Mouse (Mus musculus): ENCODE data around the gene Hoxa5.

Hoxa5 gene

DNA sequence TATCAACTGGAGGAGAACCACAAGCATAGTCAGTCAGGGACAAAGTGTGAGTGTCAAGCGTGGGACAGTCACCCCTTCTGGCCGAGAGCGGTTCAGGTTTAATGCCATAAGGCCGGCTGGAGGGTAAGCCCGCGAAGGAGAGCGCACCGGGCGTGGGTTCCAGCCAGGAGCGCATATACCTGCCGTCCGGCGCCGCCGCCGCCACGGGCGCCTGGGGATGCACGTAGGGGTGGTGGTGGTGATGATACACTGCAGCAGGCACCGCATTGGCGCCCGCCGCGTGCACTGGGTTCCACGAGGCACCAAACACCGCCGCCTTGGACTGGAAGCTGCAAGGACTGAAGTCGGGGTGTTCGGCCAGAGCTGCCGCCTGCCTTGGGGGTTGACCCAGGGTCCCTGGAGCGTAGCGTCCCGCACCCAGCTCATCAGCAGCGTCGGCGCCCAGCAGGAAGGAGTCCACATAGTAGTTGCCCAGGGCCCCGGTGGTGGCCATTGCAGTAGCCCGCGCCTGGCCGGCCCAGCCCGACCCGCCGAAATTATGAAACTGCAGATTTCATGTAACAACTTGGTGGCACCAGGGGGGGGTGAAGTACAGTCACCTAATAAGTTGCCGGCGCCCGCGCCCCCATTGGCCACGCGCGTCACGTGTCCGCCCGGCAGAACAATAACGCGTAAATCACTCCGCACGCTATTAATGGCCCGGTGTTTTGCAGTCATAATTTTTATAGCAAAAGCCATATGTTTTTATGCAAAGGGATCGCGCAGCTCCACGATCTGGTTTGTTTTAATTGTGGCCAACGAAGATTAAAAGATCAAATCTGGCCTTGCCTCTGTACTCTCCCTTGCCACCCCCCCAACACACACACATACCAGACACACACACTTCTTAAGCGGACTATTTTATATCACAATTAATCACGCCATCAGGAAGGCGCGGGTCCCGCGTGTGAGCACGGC, 21.5 kb upstream of the Hoxa5 start:
- DNase-seq, result peak; percentile 32

DNA sequence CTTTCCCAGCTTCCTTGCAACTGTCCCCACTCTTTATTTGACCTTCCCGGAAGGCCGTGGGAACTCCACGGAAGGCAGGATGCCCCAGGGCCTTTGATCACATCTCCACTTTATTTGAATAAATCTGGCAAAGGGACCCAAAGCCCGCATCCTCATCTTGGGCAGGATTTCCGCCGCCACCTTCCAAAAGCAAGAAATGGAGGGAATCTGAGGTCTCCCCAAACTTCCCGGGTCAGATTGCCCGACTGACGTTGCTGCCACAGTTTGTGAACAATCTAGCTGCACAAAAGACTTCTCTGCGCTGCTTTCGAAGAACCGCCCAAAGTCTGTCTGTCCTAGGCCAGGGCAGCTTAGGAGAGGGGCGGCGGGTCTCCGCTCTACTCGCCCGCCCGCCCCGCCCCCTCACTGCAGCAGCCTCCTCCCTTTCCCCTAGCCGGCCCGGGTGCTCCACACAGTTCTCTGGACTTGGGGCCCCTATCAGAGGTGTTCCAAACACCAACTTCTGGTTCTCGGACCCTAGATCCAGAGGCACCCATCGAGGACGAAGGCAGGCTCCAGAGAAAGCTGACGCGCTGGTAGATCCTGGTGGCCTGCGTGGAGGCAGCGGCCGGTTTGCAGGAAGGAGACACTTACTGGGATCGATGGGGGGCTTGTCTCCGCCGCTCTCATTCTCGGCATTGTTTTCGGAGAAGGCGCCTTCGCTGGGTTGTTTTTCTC, 20.7 kb upstream of the Hoxa5 start:
- DNase-seq, result peak; percentile 7

DNA sequence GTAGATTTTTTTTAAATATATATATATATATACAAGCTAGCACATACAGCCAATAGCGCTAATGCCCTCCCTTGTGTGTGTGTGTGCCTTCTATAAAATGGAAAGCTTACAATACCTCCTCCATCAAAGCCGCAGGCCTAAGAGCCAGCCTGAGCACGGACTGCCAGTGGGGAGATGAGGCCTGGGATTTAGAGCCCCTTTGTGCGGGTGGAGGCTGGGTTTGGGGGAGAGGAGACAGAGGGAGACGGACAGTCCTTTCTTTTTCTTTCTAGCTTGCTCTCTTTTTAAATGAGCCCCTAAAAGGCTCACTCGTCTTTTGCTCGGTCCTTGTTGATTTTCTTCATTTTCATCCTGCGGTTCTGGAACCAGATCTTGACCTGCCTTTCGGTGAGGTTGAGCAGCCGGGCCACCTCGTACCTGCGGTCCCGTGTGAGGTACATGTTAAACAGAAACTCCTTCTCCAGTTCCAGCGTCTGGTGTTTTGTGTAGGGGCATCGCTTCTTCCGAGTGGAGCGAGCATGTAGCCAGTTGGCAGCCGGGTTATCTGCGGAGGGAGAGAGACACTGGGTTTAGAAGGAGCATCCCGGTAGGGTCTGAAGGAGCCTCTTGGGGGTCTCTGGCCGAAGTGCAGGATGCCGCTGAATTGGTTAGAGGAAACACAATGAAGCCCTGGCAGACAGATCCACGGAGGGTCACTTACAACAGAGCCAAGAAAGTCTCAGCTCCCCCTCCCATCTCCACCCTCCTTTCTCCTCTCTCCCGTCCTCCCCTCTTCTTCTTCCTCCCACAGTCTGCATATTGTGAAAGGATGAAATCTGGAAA, 19.8 kb upstream of the Hoxa5 start:
- DNase-seq, result peak; percentile 6

DNA sequence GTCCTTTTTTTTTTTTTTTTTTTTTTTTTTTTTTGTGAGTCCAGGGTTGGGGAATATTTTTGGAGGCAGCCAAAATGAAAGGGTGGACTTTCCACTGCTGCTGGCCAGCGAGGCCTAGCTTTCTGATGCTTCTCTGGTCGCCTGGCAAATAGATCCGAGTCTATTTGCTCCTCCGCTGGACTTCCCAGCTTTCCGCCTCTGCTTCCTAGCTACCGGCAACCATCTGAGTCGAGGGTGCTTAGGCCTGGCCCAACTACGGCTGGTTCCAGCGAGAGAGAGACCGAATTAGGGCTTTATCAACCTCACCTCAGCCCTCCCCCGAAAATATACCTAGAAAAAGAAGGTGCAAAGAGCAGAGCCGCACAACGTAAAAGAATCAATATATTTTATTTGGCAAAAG, 18.3 kb upstream of the Hoxa5 start:
- DNase-seq, result no peak

DNA sequence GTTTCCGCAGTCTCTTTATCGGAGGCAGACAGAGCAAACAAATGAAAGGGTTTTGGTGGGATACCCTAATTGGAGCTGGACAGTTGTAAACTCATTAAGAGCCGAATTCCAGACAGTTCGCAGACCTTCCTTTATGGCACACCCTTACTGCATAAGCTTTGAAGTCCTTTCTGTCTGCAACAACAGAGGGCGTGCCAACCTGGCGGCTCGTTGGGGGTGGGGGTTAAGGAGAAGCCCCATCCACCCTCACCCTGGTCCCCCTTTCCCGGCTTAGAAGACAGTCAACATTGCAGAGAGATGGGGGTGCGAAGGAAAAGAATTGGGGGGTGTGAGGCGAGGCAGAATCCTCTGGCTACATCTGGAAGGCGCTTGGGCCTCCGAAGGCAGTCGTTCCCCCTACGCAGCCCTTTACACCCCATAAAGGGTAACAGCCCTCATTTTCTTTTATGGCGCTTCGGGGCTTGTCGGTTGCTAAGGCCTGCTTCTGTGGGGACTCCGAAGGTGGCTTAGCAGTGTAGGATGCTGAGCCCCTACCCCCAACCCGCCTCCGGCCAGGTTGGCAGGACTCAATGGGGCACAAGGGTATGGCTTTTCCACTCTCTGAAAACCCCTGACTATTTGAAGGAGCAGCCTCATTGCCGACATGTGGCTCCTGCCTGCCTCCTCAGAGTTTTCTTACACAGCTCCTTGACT, 17.8 kb upstream of the Hoxa5 start:
- DNase-seq, result no peak

DNA sequence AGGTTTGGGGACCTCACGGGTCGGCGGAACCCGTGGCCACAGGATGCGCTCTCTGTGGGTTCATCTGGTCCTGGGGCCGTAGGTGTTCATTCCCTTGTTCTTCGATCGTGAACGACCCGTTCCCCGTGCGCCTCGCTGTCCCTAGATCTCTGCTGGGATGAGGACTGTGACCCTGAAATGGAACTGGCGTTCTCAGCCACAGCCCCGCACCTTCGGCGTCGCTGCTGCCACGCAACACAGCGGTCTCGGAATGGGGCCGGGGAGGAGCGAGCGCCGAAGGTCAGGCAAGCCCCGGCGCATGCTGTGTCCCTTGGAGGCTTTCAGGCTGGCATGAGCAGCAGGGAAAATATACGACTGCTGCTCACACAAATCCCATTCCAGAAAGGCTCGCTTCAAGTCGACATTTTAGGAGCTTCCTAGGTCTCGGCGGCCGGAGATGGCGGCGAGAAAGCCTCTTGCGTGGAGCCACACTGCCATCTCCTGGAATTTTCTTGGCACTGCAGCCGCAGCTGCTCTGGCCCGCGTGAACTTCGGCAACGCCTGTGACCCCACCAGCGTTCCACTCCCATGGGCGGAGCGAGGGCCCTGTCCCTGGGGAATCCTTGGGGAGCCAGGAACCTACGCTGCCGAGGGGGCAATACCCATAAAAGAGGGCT, 17.1 kb upstream of the Hoxa5 start, which contains the start of gene Hoxa7:
Hoxa7 (minus strand) TSS at position 518 of the 656 bp plus-strand sequence.
- peak; percentile 88 for DNase-seq

DNA sequence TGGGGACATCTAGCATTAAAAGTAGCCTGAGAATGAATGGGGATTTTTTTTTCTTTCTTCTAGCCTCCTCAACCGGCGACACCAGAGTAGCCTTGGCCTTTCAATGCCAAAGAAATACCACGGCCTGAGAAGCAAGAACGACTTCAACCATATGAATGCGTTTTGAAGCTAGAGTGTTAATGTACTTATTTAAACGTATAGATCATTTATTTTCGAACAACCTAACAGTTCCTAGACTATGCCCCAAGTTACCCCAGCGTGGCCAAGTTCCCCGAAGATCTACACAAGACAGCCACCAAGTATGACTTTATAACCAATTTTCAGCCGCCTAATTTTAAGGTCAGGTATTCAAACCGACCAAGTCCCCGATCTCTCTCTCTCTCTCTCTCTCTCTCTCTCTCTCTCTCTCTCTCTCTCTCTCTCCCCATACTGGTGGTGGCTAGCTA, 16.5 kb upstream of the Hoxa5 start:
- DNase-seq, result no peak

DNA sequence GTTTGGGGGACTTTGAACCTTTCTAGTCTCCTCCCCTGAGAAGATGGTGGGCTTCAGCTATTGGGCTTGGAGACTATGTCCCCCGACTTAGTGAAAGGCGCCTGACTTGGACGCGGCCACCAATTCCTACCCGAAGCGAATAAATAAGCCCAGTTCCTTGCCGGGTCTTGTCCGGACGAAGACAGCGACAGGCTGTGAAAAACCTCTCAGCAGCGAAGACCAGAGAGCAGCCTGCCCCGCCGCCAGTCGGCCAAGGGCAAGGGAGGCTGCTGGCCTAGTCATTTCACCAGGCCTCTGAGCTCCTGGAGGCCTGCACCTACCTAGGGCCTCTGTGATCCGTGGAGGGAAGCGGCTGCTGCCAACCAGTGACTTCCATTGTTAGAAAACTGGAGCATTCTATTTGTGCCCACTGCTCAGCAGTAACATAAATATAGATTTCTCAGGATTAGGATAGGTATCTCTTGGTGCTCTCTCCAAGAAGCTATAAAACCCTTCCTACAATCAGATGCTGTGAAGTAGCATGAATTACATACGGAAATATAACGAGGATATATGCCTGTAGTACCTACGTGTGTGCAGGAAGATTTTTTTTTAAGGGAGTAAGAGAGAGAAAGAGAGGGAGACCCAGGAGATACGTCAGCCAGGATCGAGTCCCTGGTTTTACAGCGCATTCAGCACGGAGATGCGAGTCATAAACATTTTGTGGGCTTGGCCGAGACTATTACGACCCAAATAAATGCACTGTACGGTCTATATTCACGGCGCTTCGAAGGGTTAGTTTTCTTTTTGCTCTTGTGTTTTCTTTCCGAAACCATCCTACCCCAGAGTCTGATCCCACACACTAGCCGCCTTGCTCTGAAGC, 15.8 kb upstream of the Hoxa5 start:
- DNase-seq, result no peak

DNA sequence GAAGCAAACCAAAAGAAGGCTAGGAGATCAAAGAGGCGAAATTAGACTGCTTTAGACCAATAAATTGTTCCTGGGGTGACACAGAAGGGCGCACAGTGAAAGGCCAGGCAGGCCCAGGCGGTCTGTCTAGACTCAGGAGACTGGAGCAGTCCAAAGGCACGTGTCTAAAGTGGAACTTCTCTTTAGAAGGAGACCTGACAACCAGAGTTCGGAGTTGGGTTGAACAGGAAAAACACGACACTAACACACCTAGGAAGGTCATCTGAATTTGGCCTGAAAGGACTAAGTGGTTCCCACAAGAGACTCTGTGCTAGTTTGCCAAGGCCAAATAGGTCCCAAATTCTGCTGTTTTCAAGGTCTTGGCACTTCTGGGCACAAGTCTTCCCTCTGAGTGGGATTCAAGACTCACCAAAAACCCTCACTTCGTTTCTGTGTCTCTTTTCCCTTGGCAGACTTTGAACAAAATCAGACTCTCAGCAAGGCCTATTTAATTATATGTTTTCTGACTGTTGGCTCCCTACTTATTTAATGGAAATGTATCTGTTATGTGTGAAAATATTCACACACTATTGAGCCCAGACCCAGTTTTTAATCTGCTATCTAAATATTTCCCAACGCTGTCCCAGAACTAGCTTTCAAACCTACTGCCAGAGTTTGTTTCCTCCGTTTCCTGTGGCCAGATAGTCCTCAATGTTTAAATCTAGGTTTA, 15.0 kb upstream of the Hoxa5 start:
- DNase-seq, result no peak

DNA sequence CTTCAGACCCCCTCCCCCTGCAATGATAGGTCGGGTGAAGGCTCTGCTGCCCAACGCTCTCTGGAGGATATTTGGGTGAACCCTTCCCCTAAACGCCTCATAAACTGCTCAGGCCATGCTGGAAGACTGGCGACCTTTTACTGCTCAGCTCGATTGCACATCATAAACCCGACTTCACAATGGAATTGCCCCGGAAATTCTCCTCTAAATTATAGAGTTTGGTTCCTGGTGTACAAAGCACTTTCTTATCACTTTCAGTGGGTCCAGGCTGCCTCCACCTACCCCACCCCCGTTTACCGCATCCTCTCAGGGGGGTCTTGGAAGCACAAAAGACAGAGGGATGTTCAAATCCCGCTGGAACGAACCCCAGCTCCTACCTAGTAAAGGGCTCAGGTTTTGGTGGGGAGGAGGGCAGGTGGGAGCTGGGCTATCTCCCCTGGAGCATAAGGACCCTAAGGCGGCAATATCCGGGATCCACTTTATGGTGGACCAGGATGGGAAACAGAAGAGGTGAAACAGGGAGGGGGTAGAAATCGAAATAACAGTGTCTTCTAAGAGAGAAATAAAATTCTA, 14.3 kb upstream of the Hoxa5 start:
- DNase-seq, result no peak

DNA sequence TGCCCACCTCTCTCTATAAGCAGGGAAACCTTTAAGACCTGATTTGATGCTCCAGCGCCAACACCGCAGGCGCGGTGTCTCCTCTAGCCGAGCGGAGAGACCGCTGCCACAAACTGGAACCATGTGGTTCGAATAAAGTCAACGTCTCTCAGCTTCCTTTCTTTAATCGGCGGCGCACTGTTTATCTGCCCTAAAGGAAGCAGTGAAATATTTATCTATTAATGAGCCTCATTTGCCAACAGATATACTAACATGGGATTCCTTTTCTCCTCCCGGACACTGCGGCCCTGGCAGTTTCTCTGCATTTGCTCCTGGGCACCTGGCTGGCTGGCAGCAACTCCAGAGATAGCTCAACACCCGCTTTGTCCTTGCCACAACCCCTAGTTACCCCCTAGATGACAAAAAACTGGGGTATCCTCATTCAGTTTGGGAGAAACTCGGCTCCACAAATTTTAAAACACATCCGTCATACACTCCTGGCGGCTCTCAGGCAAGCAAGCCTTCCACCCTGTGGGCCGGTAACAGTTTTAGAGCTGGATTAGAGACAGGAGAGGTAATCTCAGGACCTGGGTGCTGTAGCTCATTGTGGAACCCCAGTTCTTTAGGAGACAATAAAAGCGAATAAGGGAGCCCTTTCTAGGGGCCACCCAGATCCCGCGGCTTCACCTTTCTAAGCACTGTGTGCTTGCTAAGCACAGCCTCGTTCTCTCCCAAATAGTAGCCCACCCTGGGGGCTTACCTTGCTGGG, 13.7 kb upstream of the Hoxa5 start:
- DNase-seq, result no peak

DNA sequence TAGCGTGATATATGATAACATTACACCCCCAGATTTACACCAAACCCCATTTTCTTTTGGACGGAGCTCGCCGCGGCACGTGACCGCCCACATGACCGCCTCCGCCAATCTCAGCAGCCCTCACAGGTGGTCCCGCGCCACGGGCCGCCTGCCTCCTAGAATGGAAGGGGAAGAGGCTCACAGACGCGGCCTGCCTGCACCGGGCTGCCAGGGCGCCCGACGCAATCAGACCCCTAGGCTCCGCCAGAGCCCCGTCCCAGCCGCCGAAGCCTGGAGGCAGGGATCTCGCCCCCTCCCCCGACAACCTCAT, 13.0 kb upstream of the Hoxa5 start:
- DNase-seq, result peak; percentile 72

DNA sequence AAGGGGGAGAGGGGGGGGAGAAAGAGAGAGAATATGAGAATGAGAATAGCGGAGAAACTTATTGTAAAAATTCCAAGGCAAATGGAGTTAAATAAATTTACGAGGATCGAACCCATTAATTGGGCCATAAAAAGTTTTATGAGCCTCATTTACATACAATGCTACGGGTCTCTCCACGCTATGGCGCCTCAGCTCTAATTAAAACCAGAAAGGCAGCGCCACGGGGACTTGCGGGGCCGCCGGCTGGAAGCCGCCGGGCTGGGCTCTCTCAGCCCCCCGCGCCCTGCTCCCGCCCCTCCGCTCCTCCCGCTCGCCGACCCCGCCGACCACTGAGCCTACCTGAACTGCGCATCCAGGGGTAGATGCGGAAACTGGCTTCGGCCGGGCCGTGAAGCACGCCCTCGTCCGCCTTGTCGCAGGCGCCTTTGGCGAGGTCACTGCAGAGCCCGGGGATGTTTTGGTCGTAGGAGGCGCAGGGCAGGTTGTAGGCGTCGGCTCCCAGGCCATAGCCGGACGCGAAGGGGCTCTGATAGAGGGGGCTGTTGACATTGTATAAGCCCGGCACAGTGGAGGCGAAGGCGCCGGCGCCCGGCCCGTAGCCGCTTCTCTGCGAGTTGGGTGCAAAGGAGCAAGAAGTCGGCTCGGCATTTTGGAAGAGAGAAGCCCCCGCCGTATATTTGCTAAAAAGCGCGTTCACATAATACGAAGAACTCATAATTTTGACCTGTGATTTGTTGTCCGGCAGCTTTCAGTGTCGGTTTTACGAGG, 12.5 kb upstream of the Hoxa5 start:
- DNase-seq, result no peak

DNA sequence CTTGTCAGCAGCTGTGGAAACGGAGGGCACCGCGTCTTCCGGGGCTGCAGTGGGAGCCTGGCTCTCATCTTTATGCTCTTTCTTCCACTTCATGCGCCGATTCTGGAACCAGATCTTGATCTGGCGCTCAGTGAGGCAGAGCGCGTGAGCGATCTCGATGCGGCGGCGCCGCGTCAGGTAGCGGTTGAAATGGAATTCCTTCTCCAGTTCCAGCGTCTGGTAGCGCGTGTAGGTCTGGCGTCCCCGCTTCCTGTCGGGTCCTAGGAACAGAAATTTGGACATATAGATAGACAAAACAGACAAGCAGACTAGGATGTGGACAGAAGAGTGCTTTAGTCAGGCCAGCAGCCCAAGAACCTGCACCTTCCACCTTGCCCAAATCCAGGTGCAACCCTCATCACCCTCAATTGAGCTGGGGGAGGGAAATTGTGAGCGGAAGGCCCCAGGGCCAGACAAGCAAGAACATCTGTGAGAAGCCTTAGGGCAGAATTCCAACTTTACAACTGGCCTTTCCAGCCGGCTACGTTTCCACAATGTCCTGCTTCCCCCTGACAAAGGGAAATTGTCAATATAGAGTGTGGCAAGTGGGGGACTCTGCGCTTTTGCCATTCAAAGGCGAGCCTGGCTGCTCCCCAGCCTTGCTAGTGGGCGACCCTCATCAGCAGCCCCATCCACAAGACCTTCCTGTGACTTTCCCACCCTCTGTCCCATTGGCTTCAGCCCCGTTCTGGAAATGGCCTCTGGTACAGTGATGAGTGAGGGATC, 11.6 kb upstream of the Hoxa5 start:
- no peak for DNase-seq

DNA sequence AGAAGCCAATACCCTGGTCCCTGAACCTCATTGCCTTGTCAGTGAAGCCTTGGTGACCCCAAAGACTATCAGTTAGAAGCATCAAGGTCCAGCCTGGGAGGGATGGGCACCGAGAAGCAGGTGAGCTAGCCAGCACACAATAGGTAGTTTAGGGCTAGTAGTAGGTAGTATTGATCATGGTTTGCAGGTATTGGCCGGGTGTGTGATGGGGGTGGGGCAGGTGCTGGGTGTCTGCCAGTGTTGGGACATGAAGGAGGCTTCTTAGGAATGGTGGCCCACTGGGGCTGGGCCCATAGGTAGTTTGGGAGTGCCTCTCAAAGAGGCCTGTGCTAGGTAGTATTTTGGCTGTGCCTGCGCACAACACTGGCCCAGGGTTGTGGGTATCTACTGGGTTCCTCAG, 10.7 kb upstream of the Hoxa5 start:
- no peak for DNase-seq

DNA sequence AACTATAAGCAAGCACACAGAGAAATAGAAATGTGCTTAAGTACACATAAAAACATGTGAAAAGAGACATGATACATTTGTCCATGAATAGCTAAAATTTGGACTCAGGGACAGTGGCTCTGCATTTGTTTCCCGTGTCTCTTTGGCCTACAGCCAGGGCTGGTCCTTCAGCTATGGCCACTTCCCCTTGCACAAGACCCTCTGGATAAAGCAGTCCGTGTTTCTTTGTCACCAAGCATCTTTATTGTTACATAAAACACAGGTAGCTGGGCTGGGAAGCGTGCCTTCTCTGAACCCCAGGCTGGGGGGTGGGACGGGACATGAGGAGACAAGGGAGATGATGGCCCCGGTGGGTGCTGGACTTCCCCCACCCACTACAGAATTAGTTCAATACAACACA, 9.9 kb upstream of the Hoxa5 start:
- no peak for DNase-seq

DNA sequence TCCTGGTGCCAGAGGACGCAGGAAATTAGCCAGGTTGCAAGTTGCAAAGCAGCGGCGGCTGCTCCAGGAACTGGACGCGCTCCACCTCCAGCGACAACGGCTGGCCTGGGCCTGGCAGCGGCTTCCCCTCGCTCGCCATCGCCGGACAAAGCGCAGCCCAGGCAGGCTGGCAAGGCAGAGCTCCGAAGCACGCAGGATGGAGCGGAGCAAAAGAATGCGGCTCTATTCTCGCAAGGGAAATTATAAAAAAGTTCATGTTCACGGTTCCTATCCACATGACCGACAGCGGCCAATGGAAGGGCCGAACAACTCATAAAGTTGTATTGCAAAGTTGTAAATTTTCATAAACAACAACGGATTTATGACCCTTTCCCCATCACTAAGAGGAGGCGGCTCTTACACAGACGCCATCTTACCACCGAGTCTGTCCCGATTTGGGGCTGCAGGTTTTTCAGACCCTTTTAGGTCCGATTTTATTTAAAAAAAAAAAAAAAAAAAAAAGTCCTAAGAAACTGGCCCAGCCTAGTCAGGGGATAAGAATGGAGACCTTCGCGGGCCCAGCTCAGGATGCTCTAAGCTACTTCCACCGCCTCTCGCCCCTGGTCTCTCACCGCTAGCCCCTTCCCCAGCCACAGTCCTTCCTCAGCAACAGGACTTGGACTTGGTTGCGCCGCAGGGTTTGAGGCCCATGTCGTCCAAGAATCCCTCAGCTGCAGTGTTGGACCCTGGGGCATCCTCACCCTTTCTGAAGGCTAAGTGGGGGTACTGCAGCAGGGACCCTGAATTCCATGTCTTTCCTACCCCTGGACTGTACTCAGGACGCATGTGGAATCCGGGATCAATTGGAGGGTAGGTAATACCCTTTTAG, 9.0 kb upstream of the Hoxa5 start, which contains the start of the genes Hoxa3 and Gm28308:
Hoxa3 (minus strand) TSS at position 218 of the 868 bp plus-strand sequence.
Gm28308 (minus strand) TSS at position 221 of the 868 bp plus-strand sequence.
- no peak for DNase-seq
